Mouse (Mus musculus): Measurements from ENCODE around the gene Cat. TPM values are rescaled to one million over a fixed set of nuclear protein-coding genes. Genes with fewer than 3 reads are reported as not detected.

Cat gene
- polyA plus RNA-seq, 1 experiment from 2014 or later, result 117 TPM

- ATAC-seq (replicated peaks; ENCODE audit: low FRiP score, low TSS enrichment, low read depth), result no peak
- no peak for DNase-seq (ENCODE audit: low spot score)
- Histone ChIP-seq H3K27ac (ENCODE audit: low read depth) (no peak overlapping the region), H3K4me3 (ENCODE audit: low read depth, low read length) (no peak overlapping the region), H3K36me3 (ENCODE audit: control insufficient read depth, insufficient read depth, low read length) (no peaks in the 10 kb centered on the region), H3K9me3 (ENCODE audit: control insufficient read depth, low read length) (no peaks in the 10 kb centered on the region), H3K27me3 (replicated peaks; ENCODE audit: control insufficient read depth, insufficient read depth, low read length) (no peaks in the 10 kb centered on the region), H3K4me2 (ENCODE audit: low read length) (no peak overlapping the region), H3K9ac (ENCODE audit: low read length) (no peak overlapping the region), H3K4me1 (replicated peaks; ENCODE audit: control insufficient read depth, insufficient read depth, low read length) (peaks cover 7% of the 10 kb centered on the region; the same call in 1 of the 2 replicates)
- WGBS, result 81% methylated on average over 11 of the region's 11 CpGs
These were observed 3.4 kb downstream of the Cat start for GRCm38 (mm10) chr2:103481314-103482231.

GRCm38 (mm10) chr2:103480871-103481270 lies 4.1 kb downstream of the Cat start:
- WGBS, result 92% methylated on average over 4 of the region's 4 CpGs
- no peak overlapping the region for H3K4me3 ChIP-seq (ENCODE audit: low read depth, low read length)
- peaks cover under 1% of the 10 kb centered on the region; the same call in 1 of the 2 replicates for H3K36me3 ChIP-seq (ENCODE audit: control insufficient read depth, insufficient read depth, low read length)
- DNase-seq (ENCODE audit: low spot score), result no peak
- H3K9ac ChIP-seq (ENCODE audit: low read length), result no peak overlapping the region
- ATAC-seq (replicated peaks; ENCODE audit: low FRiP score, low TSS enrichment, low read depth), result no peak
- H3K9me3 ChIP-seq (ENCODE audit: control insufficient read depth, low read length), result no peaks in the 10 kb centered on the region
- no peaks in the 10 kb centered on the region for H3K27me3 ChIP-seq (replicated peaks; ENCODE audit: control insufficient read depth, insufficient read depth, low read length)
- H3K27ac ChIP-seq (ENCODE audit: low read depth), result no peak overlapping the region
- H3K4me2 ChIP-seq (ENCODE audit: low read length), result no peak overlapping the region
- peaks cover 7% of the 10 kb centered on the region; the same call in 1 of the 2 replicates for H3K4me1 ChIP-seq (replicated peaks; ENCODE audit: control insufficient read depth, insufficient read depth, low read length)

GRCm38 (mm10) chr2:103480240-103480639 lies 4.7 kb downstream of the Cat start:
- Histone ChIP-seq H3K4me3 (ENCODE audit: low read depth, low read length) (no peak overlapping the region), H3K27me3 (replicated peaks; ENCODE audit: control insufficient read depth, insufficient read depth, low read length) (no peaks in the 10 kb centered on the region), H3K27ac (ENCODE audit: low read depth) (no peak overlapping the region), H3K9me3 (ENCODE audit: control insufficient read depth, low read length) (no peaks in the 10 kb centered on the region), H3K4me1 (replicated peaks; ENCODE audit: control insufficient read depth, insufficient read depth, low read length) (peaks cover 7% of the 10 kb centered on the region; the same call in 1 of the 2 replicates), H3K36me3 (ENCODE audit: control insufficient read depth, insufficient read depth, low read length) (peaks cover 7% of the 10 kb centered on the region), H3K9ac (ENCODE audit: low read length) (no peak overlapping the region), H3K4me2 (ENCODE audit: low read length) (no peak overlapping the region)
- 84% methylated on average over 8 of the region's 8 CpGs for WGBS
- no peak for DNase-seq (ENCODE audit: low spot score)
- ATAC-seq (replicated peaks; ENCODE audit: low FRiP score, low TSS enrichment, low read depth), result no peak

GRCm38 (mm10) chr2:103478326-103478725 lies 6.6 kb downstream of the Cat start:
- Histone ChIP-seq H3K9ac (ENCODE audit: low read length) (no peak overlapping the region), H3K4me1 (replicated peaks; ENCODE audit: control insufficient read depth, insufficient read depth, low read length) (no peaks in the 10 kb centered on the region), H3K27me3 (replicated peaks; ENCODE audit: control insufficient read depth, insufficient read depth, low read length) (no peaks in the 10 kb centered on the region), H3K4me2 (ENCODE audit: low read length) (no peak overlapping the region), H3K36me3 (ENCODE audit: control insufficient read depth, insufficient read depth, low read length) (peaks cover 26% of the 10 kb centered on the region), H3K9me3 (ENCODE audit: control insufficient read depth, low read length) (no peaks in the 10 kb centered on the region), H3K27ac (ENCODE audit: low read depth) (no peak overlapping the region), H3K4me3 (ENCODE audit: low read depth, low read length) (no peak overlapping the region)
- DNase-seq (ENCODE audit: low spot score), result no peak
- WGBS, result 93% methylated on average over 3 of the region's 3 CpGs
- ATAC-seq (replicated peaks; ENCODE audit: low FRiP score, low TSS enrichment, low read depth), result no peak

GRCm38 (mm10) chr2:103477456-103477855 lies 7.5 kb downstream of the Cat start:
- ATAC-seq (replicated peaks; ENCODE audit: low FRiP score, low TSS enrichment, low read depth), result peak; percentile 83
- no peaks in the 10 kb centered on the region for H3K4me1 ChIP-seq (replicated peaks; ENCODE audit: control insufficient read depth, insufficient read depth, low read length)
- 56% methylated on average over 4 of the region's 4 CpGs for WGBS
- DNase-seq (ENCODE audit: low spot score), result no peak
- H3K27ac ChIP-seq (ENCODE audit: low read depth), result no peak overlapping the region
- H3K27me3 ChIP-seq (replicated peaks; ENCODE audit: control insufficient read depth, insufficient read depth, low read length), result no peaks in the 10 kb centered on the region
- H3K4me2 ChIP-seq (ENCODE audit: low read length), result no peak overlapping the region
- H3K4me3 ChIP-seq (ENCODE audit: low read depth, low read length), result no peak overlapping the region
- peaks cover 35% of the 10 kb centered on the region for H3K36me3 ChIP-seq (ENCODE audit: control insufficient read depth, insufficient read depth, low read length)
- no peaks in the 10 kb centered on the region for H3K9me3 ChIP-seq (ENCODE audit: control insufficient read depth, low read length)
- no peak overlapping the region for H3K9ac ChIP-seq (ENCODE audit: low read length)

GRCm38 (mm10) chr2:103476657-103477056 lies 8.3 kb downstream of the Cat start:
- 81% methylated on average over 11 of the region's 11 CpGs for WGBS
- no peaks in the 10 kb centered on the region for H3K27me3 ChIP-seq (replicated peaks; ENCODE audit: control insufficient read depth, insufficient read depth, low read length)

GRCm38 (mm10) chr2:103476180-103476579 lies 8.8 kb downstream of the Cat start:
- DNase-seq (ENCODE audit: low spot score), result no peak
- Histone ChIP-seq H3K9me3 (ENCODE audit: control insufficient read depth, low read length) (no peaks in the 10 kb centered on the region), H3K9ac (ENCODE audit: low read length) (no peak overlapping the region), H3K27ac (ENCODE audit: low read depth) (no peak overlapping the region), H3K36me3 (ENCODE audit: control insufficient read depth, insufficient read depth, low read length) (peaks cover 42% of the 10 kb centered on the region), H3K4me1 (replicated peaks; ENCODE audit: control insufficient read depth, insufficient read depth, low read length) (no peaks in the 10 kb centered on the region), H3K4me2 (ENCODE audit: low read length) (no peak overlapping the region), H3K4me3 (ENCODE audit: low read depth, low read length) (no peak overlapping the region), H3K27me3 (replicated peaks; ENCODE audit: control insufficient read depth, insufficient read depth, low read length) (no peaks in the 10 kb centered on the region)
- ATAC-seq (replicated peaks; ENCODE audit: low FRiP score, low TSS enrichment, low read depth), result no peak
- 87% methylated on average over 2 of the region's 2 CpGs for WGBS

More at GRCm38 (mm10) chr2:103476657-103477056, 8.3 kb downstream of the Cat start:
- no peak overlapping the region for H3K9ac ChIP-seq (ENCODE audit: low read length)
- H3K36me3 ChIP-seq (ENCODE audit: control insufficient read depth, insufficient read depth, low read length), result peaks cover 37% of the 10 kb centered on the region
- H3K27ac ChIP-seq (ENCODE audit: low read depth), result no peak overlapping the region
- ATAC-seq (replicated peaks; ENCODE audit: low FRiP score, low TSS enrichment, low read depth) (no peak), DNase-seq (ENCODE audit: low spot score) (no peak)
- no peak overlapping the region for H3K4me3 ChIP-seq (ENCODE audit: low read depth, low read length)
- H3K4me1 ChIP-seq (replicated peaks; ENCODE audit: control insufficient read depth, insufficient read depth, low read length), result no peaks in the 10 kb centered on the region
- H3K9me3 ChIP-seq (ENCODE audit: control insufficient read depth, low read length), result no peaks in the 10 kb centered on the region
- no peak overlapping the region for H3K4me2 ChIP-seq (ENCODE audit: low read length)

- Histone ChIP-seq H3K4me1 (replicated peaks; ENCODE audit: control insufficient read depth, insufficient read depth, low read length) (no peaks in the 10 kb centered on the region), H3K36me3 (ENCODE audit: control insufficient read depth, insufficient read depth, low read length) (peaks cover 64% of the 10 kb centered on the region), H3K27me3 (replicated peaks; ENCODE audit: control insufficient read depth, insufficient read depth, low read length) (no peaks in the 10 kb centered on the region), H3K27ac (ENCODE audit: low read depth) (no peak overlapping the region), H3K4me3 (ENCODE audit: low read depth, low read length) (no peak overlapping the region), H3K9me3 (ENCODE audit: control insufficient read depth, low read length) (no peaks in the 10 kb centered on the region), H3K9ac (ENCODE audit: low read length) (no peak overlapping the region), H3K4me2 (ENCODE audit: low read length) (no peak overlapping the region)
- ATAC-seq (replicated peaks; ENCODE audit: low FRiP score, low TSS enrichment, low read depth), result no peak
- WGBS, result 95% methylated on average over 3 of the region's 3 CpGs
- no peak for DNase-seq (ENCODE audit: low spot score)
These were observed 11.6 kb downstream of the Cat start for GRCm38 (mm10) chr2:103473362-103473761.

Data from intestine, embryonic 14.5 days (tissue).